Mouse (Mus musculus): ENCODE results near the gene Lcn12.

- TF ChIP-seq POLR2A (IDR thresholded peaks at IDR 0.05; ENCODE audit: control insufficient read depth, low read depth, low read length) (no peak), CTCF (IDR thresholded peaks at IDR 0.05; ENCODE audit: control insufficient read depth, insufficient read depth, insufficient replicate concordance, low read depth, low read length) (no peak)
These were observed 13.3 kb upstream of the Lcn12 start for GRCm38 (mm10) chr2:25506964-25507363.

Measured in testis, adult 2 months (tissue).